Mouse (Mus musculus): ENCODE measurements around the gene Amz1.

- TF ChIP-seq POLR2A (IDR thresholded peaks at IDR 0.05; ENCODE audit: control insufficient read depth, low read depth, low read length) (no peak), CTCF (IDR thresholded peaks at IDR 0.05; ENCODE audit: control insufficient read depth, insufficient read depth, insufficient replicate concordance, low read depth, low read length) (no peak)
These were observed 24.5 kb downstream of the Amz1 start for GRCm38 (mm10) chr5:140748425-140748824.
